Mouse (Mus musculus) olfactory bulb, adult 2 months (tissue): ENCODE measurements around the gene Aldob. TPM values are rescaled to one million over a fixed set of nuclear protein-coding genes. Genes with fewer than 3 reads are reported as not detected.

Experiments used
- H3K27ac ChIP-seq: fragments of 200-500 bp; 2 replicates; pipeline ENCODE4 v1.5.1; 2012; ENCODE audit warnings: low read depth, low read length; ENCODE audit not compliant: insufficient read depth
- H3K4me1 ChIP-seq: fragments of 200-500 bp; 2 replicates; pipeline ENCODE4 v1.6.1; 2012; ENCODE audit warnings: low read length; ENCODE audit not compliant: control insufficient read depth, insufficient read depth
- H3K4me3 ChIP-seq: fragments of 200-500 bp; 2 replicates; pipeline ENCODE4 v1.5.1; 2012; ENCODE audit warnings: mild to moderate bottlenecking, low read depth, low read length, moderate library complexity; ENCODE audit not compliant: insufficient read depth
- CTCF ChIP-seq: fragments of 200-500 bp; IDR thresholded peaks from 2 replicates; pipeline ENCODE4 v1.5.1; 2012; ENCODE audit warnings: low read depth, mild to moderate bottlenecking, low read length, moderate library complexity; ENCODE audit not compliant: insufficient read depth
- POLR2A ChIP-seq: fragments of 200-500 bp; IDR thresholded peaks from 2 replicates; pipeline ENCODE4 v1.6.1; 2012; ENCODE audit warnings: mild to moderate bottlenecking, low read depth, low read length, moderate library complexity; ENCODE audit not compliant: insufficient read depth
- WGBS: fragments of 180-500 bp; shearing (Covaris S2); methylation state at CpG from one replicate; pipeline ENCODE4 v1.1.7; 2018; 5-methylcytosine and 5-hydroxymethylcytosine counted together
- polyA plus RNA-seq: library from polyadenylated mRNA; stranded (reverse); fragments of >200 nt; gene quantifications from 2 replicates; pipeline ENCODE4 v1.2.4, GENCODE M21; 2012; ENCODE audit warnings: low replicate concordance; ENCODE audit not compliant: missing spikeins, insufficient read depth, insufficient read length

Gene Aldob
- polyA plus RNA-seq, 1 experiment = not detected

DNA sequence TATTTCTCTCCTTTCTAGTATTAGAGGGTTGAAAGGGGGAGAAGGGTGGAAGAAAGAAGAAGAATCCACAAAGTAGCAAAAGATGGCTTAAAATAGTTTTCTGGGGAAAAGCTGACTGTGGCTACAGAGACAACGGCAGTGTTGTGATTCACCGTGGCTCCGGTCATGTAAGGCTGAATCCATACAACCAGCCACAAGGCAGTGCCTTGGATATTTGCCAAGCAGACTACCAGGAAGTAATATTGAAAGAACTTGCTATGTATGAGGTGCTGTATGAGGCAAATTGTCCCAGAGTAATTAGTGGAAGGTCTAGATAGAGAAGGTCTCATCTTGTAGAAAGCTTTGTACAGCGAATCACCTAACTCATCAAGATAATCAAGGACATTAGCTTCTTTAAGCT lies 22.8 kb upstream of the Aldob start:
- 58% methylated on average over 4 of the region's 4 CpGs for WGBS
- no peaks in the 10 kb centered on the region for H3K4me1 ChIP-seq
- no peak overlapping the region for H3K27ac ChIP-seq
- no peak for TF ChIP-seq CTCF
- no peak for TF ChIP-seq POLR2A
- no peak overlapping the region for H3K4me3 ChIP-seq

DNA sequence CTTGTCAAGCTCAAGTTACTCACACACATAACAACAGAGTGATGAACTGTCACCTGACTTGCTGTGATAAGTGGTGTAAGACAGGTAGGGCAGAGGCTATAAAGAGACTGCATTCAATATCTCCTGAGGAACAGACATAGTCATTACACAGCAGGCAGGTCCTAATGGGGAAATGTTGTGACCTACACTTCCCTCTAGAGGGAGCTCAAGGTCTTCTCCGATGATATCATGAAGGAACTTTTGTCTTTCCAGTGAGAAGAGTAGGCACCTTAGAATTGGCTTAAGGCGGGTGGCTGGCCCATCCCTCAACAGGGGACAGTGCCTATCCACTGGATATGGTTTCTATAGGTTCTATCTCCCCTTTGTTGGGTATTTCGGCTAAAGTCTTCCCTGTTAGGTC lies 18.3 kb upstream of the Aldob start:
- Histone ChIP-seq H3K27ac (no peak overlapping the region), H3K4me3 (no peak overlapping the region), H3K4me1 (no peaks in the 10 kb centered on the region)
- 18% methylated on average over 3 of the region's 3 CpGs for WGBS
- TF ChIP-seq CTCF = no peak
- TF ChIP-seq POLR2A = no peak

DNA sequence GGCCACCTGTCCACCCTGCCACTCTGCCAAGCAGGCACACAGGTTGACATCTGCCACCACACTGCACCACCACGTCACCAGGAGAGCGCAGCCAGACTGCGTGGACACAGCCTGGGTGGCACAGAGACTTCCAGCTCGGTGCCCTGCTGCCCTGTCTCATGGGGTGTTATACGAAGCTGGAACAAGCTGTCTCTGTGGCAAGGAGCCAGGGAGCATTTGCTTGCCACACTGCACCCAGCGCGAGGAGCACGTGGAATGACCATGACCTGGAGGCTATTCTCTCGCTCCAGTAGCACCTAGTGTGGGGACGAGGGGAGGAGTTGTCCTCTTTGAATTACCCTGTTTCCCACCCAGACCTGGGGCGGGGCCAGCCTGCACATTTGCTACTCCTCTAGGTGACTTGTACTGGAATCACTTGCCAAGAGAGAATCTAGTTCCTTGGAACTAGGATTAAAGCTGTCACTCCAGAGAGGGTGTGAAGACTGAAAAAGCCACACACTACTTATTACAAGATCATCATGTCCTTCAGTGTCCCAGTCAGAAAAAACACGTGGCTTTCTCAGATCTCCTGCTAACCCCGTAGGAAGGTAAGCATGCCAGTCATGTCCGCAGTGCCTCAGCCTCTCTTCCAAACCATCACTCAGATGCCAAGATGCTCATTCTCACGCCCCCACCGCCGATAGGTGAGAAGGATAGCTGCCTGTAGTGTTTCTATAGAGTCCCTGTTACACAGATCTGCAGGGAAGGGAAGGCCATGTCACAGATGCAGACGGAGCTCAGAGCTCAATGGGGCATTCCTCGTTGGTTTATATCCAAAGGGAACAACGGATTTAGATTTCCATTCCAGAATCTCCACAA lies 10.8 kb upstream of the Aldob start:
- Histone ChIP-seq H3K27ac (no peak overlapping the region), H3K4me3 (no peak overlapping the region), H3K4me1 (peaks cover 5% of the 10 kb centered on the region)
- WGBS = 56% methylated on average over 20 of the region's 20 CpGs
- no peak for TF ChIP-seq POLR2A
- no peak for TF ChIP-seq CTCF

DNA sequence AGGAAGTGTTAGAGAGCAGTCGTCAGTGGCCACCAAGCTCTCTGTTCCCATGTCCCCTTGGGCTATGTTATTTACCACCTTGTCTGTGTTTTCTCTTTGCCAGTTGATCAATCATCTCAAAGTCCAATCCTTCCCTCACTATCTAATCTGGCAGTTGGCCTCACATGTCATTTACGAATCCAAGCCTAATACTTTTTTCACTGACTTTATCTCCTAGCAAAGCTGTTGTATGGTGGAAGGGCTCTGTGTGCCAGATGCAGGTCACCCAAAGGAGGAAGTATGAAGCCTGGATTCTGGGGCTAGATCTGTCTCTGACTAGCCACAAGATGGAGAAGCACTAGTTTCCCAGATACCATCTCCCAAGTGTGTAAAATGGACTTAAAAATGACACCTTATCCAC lies 8.8 kb upstream of the Aldob start:
- TF ChIP-seq CTCF (no peak), POLR2A (no peak)
- WGBS = 89% methylated on average over 2 of the region's 2 CpGs
- H3K27ac ChIP-seq = no peak overlapping the region

DNA sequence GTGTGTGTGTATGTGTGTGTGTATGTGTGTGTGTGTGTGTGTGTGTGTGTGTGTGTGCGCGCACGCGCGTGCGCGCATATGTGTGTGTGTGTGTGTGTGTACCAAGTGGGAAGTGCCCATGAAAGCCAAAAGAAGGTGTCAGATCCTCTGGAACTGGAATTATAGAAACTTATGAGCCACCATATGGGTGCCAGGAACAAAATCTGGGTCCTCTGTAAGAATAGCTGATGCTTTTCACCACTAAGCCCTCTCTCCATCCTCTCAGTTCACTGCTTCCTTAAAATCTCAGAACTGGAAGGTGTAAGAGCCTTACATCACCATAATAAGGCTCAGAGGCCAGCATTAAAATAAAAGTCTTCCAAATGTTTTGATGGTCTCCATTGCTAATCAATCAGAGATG lies 8.0 kb upstream of the Aldob start:
- 96% methylated on average over 7 of the region's 7 CpGs for WGBS
- Histone ChIP-seq H3K27ac (no peak overlapping the region), H3K4me1 (peaks cover 5% of the 10 kb centered on the region), H3K4me3 (no peak overlapping the region)
- TF ChIP-seq CTCF (no peak), POLR2A (no peak)

More for the DNA sequence above, 8.8 kb upstream of the Aldob start:
- H3K4me3 ChIP-seq = no peak overlapping the region
- H3K4me1 ChIP-seq = peaks cover 5% of the 10 kb centered on the region

DNA sequence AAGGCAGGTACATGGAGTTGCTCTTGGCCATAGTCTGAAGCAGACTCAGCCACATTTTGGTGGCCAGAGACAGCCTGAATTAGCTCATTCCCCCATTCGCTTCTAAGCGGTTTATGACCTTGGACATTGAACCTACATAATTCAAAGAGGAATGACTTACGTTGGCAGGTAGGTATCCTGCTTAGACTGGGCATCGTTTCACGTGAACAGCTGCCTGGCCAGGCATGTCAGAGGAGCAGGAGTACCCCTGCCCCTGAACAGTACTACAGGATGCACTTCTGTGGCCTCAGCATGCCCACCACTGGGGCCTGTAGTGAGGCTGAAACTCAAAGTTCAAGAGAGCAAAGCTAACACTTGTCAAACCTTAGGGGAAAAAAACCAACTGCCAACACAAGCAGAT lies 4.0 kb upstream of the Aldob start:
- no peak overlapping the region for H3K4me3 ChIP-seq
- H3K27ac ChIP-seq = no peak overlapping the region
- TF ChIP-seq POLR2A (no peak), CTCF (no peak)
- no peaks in the 10 kb centered on the region for H3K4me1 ChIP-seq
- WGBS = 95% methylated on average over 5 of the region's 5 CpGs

DNA sequence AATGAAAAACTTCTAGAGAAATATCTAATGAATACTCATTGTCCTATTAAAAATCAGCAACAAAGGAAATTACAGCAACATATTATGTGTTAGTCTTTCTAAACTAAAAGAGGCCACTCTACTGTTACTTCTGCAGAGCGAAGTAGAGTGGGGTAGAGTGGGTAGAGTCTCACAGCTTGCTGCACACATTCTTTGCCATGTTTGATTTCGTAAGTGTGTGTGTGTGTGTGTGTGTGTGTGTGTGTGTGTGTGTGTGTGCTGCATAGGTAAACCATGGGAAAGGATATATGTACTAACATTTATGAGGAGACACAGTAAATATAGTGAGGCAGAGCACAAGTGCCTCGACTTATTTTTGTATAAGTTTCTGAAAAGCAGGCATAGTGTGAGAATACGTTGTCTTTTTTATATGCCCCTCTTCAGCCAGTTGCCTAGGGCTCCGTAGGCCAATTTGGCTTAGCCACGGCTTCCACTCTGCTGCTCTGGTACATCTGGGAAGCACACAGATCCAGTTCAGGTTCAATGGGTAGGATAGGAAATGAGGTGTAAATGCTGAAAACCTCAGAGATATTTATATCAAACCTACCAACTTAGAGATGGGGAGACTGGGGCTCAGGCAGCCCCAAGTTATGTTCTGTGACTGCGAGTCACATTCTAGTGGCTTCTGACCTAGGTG lies 1.7 kb downstream of the Aldob start:
- H3K27ac ChIP-seq = no peak overlapping the region
- H3K4me1 ChIP-seq = no peaks in the 10 kb centered on the region
- no peak overlapping the region for H3K4me3 ChIP-seq
- TF ChIP-seq POLR2A (no peak), CTCF (no peak)
- 85% methylated on average over 7 of the region's 7 CpGs for WGBS

DNA sequence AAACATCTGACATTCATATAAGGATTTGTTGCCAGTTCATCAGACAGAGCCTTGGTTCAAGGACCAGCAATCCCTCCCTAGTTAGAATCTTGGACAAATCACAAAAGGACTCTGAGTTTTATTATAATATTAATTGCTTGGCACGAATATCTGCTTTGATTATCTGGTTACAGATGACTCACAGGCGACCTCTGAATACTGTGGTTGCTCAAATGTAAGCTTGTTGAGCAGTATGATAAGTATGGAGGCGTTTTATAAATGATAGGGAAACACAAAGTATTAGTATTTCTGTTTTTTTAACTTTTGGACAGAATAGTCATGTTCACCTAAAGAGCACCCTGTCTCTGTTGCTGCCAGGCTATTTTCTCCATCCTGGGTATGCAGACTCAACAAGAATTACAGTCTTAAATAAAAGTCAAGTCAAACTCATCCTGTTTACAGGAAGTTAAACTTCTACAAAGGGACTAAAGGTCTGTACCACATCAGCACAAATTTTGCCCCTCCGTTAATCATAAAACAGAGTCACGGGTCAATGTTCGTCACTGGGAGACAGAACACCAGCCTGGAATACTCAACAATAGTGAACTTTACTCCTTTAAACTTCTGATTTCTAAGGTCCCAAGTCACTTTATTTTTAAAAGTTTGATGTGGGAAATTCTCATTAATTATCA lies 2.3 kb downstream of the Aldob start:
- TF ChIP-seq CTCF (no peak), POLR2A (no peak)
- no peak overlapping the region for H3K27ac ChIP-seq
- no peak overlapping the region for H3K4me3 ChIP-seq
- WGBS = 69% methylated on average over 6 of the region's 6 CpGs
- no peaks in the 10 kb centered on the region for H3K4me1 ChIP-seq

DNA sequence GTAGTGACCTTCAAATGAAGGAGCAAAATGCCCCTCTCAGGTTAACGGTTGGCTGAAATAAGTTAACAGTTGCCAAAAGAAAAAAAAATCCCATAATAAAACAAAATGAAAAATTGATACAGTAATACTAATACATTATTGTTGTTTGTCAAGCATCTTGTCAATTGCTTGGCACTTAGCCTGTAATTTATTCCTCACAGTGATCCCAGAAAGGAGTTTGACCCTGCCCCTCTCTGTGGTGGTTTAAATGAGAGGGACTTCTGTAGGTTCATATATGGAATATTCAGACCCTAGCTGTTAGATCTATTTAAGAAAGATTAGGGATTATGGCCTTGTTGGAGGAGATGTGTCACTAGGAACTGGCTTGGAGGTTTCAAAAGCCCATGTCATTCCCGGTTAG lies 3.3 kb downstream of the Aldob start:
- no peaks in the 10 kb centered on the region for H3K4me1 ChIP-seq
- TF ChIP-seq CTCF (no peak), POLR2A (no peak)
- 85% methylated on average over 2 of the region's 2 CpGs for WGBS
- no peak overlapping the region for H3K4me3 ChIP-seq
- H3K27ac ChIP-seq = no peak overlapping the region
